Mouse (Mus musculus): ENCODE measurements around the gene Ssr1.
A peak's percentile ranks its signal among the peaks of the same experiment; 100 is the strongest.

Gene Ssr1

GRCm38 (mm10) chr13:37943466-37943865, 50.6 kb downstream of the Ssr1 start:
- peak in 1 of 2 experiments; percentile 23 for DNase-seq

- peak; percentile 54 to 86 for DNase-seq
Measured at GRCm38 (mm10) chr13:37942887-37943331, 51.1 kb downstream of the Ssr1 start.

DNA sequence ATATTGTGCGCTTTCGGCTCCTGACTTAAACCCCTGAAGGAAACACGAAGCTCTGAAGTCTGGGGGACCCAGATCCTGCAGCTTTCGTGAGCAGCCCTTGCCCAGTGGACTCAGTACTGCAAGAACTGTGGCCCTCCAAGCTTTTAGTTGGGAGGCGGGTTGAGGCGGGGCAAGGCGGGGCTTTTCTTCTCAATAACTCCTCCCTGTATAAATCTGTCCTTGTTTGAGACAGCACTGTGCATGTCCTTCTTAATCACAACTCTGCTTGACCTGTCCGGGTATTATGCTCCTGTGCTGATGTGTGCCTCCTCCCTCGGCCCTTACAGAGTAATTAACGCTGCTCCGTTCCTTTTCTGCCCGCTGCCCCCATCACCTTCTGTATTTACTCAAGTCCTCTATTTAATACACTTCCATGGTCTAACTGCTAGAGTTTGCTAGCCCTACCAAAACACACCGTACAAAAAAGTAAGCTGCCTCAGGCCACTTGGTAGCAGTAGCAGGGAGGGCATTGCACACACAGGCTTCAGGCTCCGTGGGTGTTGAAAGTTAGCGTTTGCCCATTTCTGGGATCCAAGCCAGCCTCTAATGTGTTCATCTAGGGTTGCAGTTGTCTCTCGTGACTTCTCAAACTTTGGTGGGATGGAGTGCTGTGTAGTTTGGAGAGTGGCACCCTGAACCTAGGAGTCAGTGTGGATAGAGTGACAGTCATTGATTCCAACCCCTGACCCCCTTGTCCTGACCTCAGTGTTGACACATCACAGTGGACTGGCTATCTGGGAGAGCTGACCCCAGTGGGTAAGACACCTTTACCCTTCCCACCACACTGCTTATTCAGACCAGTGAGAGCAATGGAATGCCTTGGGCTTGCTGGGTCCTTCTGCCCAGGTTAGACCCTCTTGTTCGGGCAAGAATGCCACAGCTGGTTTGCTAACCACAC, 51.8 kb downstream of the Ssr1 start:
- DNase-seq: peak; percentile 69 to 76

- DNase-seq: peak in 1 of 2 experiments; percentile 30
Measured at GRCm38 (mm10) chr13:37941138-37941645, 52.8 kb downstream of the Ssr1 start.

- DNase-seq: peak in 1 of 2 experiments; percentile 36
Measured at GRCm38 (mm10) chr13:37940649-37941048, 53.4 kb downstream of the Ssr1 start.

GRCm38 (mm10) chr13:37940167-37940566, 53.9 kb downstream of the Ssr1 start:
- peak; percentile 57 to 80 for DNase-seq

- DNase-seq: no peak
Measured at GRCm38 (mm10) chr13:37936351-37936750, 57.7 kb downstream of the Ssr1 start.

- peak; percentile 53 to 58 for DNase-seq
Measured at GRCm38 (mm10) chr13:37934920-37935319, 59.1 kb downstream of the Ssr1 start.

GRCm38 (mm10) chr13:37934075-37934474, 59.9 kb downstream of the Ssr1 start:
- DNase-seq: no peak

- DNase-seq: peak; percentile 53 to 66
Measured at GRCm38 (mm10) chr13:37931210-37931922, 62.7 kb downstream of the Ssr1 start.

DNA sequence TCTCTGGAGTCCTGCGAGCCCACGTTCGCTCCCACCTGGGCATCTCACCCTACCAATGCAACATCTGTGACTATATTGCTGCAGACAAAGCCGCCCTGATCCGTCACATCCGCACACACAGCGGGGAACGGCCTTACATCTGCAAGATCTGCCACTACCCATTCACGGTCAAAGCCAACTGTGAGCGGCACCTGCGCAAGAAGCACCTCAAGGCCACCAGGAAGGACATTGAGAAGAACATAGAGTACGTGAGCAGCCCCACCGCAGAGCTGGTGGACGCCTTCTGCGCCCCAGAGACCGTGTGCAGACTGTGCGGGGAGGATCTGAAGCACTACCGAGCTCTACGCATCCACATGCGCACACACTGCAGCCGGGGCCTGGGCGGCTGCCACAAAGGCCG, 63.4 kb downstream of the Ssr1 start:
- no peak for DNase-seq

- no peak for DNase-seq
Measured at GRCm38 (mm10) chr13:37930091-37930490, 63.9 kb downstream of the Ssr1 start.

- no peak for DNase-seq
Measured at GRCm38 (mm10) chr13:37929532-37929931, 64.5 kb downstream of the Ssr1 start.

GRCm38 (mm10) chr13:37926394-37926793, 67.6 kb downstream of the Ssr1 start:
- no peak for DNase-seq

GRCm38 (mm10) chr13:37924461-37924948, 69.5 kb downstream of the Ssr1 start:
- DNase-seq: no peak

GRCm38 (mm10) chr13:37923643-37924460, 70.2 kb downstream of the Ssr1 start:
- no peak for DNase-seq

DNA sequence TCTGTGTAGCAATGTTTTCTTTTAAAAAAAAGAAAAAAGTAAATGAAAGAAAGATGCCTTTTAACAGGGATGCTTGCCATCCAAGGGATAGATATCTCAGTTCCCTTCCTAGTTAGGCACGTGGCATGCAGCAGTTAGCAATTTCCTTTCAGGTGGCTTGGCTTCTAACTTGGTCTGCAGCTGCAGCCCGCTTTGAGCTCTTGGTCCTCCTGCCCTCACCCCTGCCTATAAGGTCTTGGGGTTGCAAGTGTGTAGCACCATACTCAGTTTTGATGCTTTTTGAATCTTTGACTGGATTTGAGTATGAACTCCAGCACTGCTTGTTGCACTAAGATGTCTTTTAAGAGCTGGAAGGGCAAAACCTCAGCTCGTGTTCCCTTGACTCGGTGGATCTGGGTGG, 70.9 kb downstream of the Ssr1 start:
- no peak for DNase-seq

- no peak for DNase-seq
Measured at GRCm38 (mm10) chr13:37920727-37921126, 73.3 kb downstream of the Ssr1 start.

DNA sequence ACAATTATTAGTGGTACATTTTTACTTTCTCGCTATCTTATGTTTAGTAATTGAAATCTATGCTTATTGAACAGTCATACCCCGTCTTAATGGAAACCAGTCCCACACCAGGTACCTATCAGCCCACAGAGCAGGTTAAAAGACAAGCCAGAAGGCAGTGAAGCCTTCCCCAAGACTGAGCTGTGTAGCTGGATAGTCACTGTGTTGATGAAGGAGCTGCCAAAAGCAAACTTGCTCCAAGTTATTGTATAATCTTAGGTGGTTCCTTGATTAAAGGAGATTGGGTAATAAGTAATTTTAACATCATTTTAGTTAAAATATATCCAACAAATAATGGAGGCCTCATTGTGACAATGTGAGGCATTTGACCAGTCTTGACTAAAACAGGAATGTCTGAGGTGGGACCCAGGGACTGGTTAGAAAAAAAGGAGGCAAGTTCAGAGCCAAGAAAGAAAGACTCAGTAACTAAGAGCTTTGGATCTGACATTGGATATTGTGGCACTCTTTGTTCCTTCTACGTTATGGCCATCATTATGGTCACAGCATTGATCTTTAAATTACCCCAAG, 74.2 kb downstream of the Ssr1 start:
- peak; percentile 59 to 76 for DNase-seq

GRCm38 (mm10) chr13:37918336-37919261, 75.4 kb downstream of the Ssr1 start:
- peak; percentile 56 to 75 for DNase-seq
